Mouse (Mus musculus) bone marrow, adult 2 months (tissue): ENCODE measurements around the gene Fndc4.

Experiments used
- CTCF ChIP-seq: fragments of 200-500 bp; IDR thresholded peaks from 2 replicates; pipeline ENCODE4 v1.5.1; 2011; ENCODE audit warnings: low read length, control low read depth; ENCODE audit not compliant: control insufficient read depth, insufficient read depth
- POLR2A ChIP-seq: fragments of 200-500 bp; IDR thresholded peaks from 2 replicates; pipeline ENCODE4 v1.6.1; 2011; ENCODE audit warnings: low read depth, mild to moderate bottlenecking, control low read depth, low read length, borderline replicate concordance; ENCODE audit not compliant: control insufficient read depth

DNA sequence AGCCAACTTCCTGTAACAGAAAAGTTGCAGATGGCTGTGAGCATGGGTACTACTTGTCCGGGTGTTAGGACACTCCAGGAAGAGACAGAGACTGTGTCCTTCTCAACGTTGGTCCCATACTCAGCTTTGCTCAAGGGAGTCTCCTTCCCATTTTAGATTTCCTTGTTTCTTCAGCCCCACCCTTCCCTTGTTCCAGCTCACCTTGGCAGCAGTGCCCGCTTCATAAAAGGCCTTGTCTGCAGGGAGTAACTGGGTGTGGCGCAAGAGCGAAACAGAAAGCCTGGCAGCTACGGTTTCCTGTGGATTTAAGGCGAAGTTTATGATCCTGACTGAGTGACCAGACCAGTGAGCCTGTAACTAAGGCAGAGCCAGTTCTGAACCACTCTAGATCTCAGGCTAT is 41.4 kb downstream of the Fndc4 start:
- no peak for TF ChIP-seq CTCF
- no peak for TF ChIP-seq POLR2A
